Mouse (Mus musculus): ENCODE measurements around the gene Tespa1.

DNA sequence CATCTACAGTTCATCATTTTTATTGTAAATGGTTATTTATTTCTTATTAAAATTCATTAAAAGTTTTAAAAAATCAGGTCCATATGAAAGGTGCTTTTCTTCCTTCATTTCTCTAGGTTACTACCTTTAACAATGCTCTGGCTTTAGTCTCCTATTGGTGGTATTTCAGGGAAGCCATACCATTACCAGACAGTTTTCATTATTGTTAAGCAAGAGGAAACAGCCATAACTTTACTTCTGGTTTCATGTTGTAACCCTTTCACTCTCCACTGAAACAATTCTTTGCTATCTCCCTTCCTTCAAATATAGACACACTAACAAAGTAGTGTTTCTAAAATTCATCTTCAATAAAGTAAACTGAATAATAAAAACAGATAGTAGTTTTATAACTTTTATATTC lies 6.8 kb upstream of the Tespa1 start:
- TF ChIP-seq EP300 (IDR thresholded peaks at IDR 0.05; ENCODE audit: low read depth) (no peak), CTCF (IDR thresholded peaks at IDR 0.05; ENCODE audit: low read depth) (no peak)
